Mouse (Mus musculus): ENCODE results near the gene Slc23a2. TPM values are rescaled to one million over a fixed set of nuclear protein-coding genes. Genes with fewer than 3 reads are reported as not detected.

The Slc23a2 gene
- polyA plus RNA-seq, 1 experiment = 10.6 TPM

- no peak for DNase-seq (ENCODE audit: low read depth, low spot score)
- 71% methylated on average over 9 of the region's 9 CpGs for WGBS
Observed at GRCm38 (mm10) chr2:132004495-132005136, 140.3 kb downstream of the Slc23a2 start.

GRCm38 (mm10) chr2:132003916-132004315 is 141.0 kb downstream of the Slc23a2 start:
- WGBS = 73% methylated on average over 5 of the region's 5 CpGs
- no peak for DNase-seq (ENCODE audit: low read depth, low spot score)

Other genes starting within 250 kb of the Slc23a2 start
- 27.2 and 29.7 TPM in 2 replicates for gene Prnp, start 235.2 kb downstream of the Slc23a2 start, polyA plus RNA-seq (2012; rRNA removed)
- gene Prn, start 235.2 kb downstream of the Slc23a2 start, polyA plus RNA-seq (2012; rRNA removed) = not detected in 2 replicates
- gene Prnd, start 194.2 kb downstream of the Slc23a2 start, polyA plus RNA-seq (2012; rRNA removed) = 0.87 and 1.5 TPM in 2 replicates
- 10.2 and 16.3 TPM in 2 replicates for gene Rassf2, start 114.8 kb downstream of the Slc23a2 start, polyA plus RNA-seq (2012; rRNA removed)
- gene Tmem230, start 102.7 kb upstream of the Slc23a2 start, polyA plus RNA-seq (2012; rRNA removed) = 34.9 and 64.0 TPM in 2 replicates
- gene Pcna, start 108.2 kb upstream of the Slc23a2 start, polyA plus RNA-seq (2012; rRNA removed) = 98.9 and 104 TPM in 2 replicates
- gene Cds2, start 118.0 kb upstream of the Slc23a2 start, polyA plus RNA-seq (2012; rRNA removed) = 23.4 and 29.0 TPM in 2 replicates
- not detected in 2 replicates for gene Prokr2, start 240.3 kb upstream of the Slc23a2 start, polyA plus RNA-seq (2012; rRNA removed)